Mouse (Mus musculus): ENCODE data around the gene Faap20. TPM values are rescaled to one million over a fixed set of nuclear protein-coding genes. Genes with fewer than 3 reads are reported as not detected.

Faap20 gene
- polyA plus RNA-seq, 1 experiment: not detected

- H3K4me1 ChIP-seq (ENCODE audit: control insufficient read depth, insufficient read depth, low read length): peaks cover 83% of the 10 kb centered on the region
- H3K4me3 ChIP-seq (ENCODE audit: insufficient read depth, low read depth, low read length): 0 out of 2 replicates have a peak overlapping the region, but pooled peaks have one; percentile 1
- TF ChIP-seq POLR2A (IDR thresholded peaks at IDR 0.05; ENCODE audit: insufficient read depth, low read depth, low read length) (no peak), CTCF (IDR thresholded peaks at IDR 0.05; ENCODE audit: insufficient read depth, low read depth, low read length) (no peak)
- WGBS: 17% methylated on average over 9 of the region's 9 CpGs
- H3K27ac ChIP-seq (ENCODE audit: insufficient read depth, low read depth, low read length): peak overlapping the region; percentile 17; the same call in 1 of the 2 replicates
Measured at GRCm38 (mm10) chr4:155213052-155213751, 36.4 kb upstream of the Faap20 start.

DNA sequence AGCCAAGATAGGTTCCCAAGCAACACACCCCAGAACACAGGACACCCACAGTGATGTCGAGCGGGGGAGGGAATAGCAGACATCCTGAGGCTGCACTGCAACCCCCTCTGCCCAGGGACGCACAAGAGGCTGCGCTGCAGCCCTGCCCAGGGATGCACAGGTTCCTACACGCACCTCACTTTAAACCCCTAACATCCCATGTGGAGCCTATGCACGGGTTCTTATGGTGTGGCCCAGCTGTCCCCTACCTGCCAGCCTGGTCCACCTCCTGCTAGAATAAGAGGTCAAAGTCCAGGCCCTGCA, 35.9 kb upstream of the Faap20 start:
- peak overlapping the region; percentile 17; the same call in 1 of the 2 replicates for H3K27ac ChIP-seq (ENCODE audit: insufficient read depth, low read depth, low read length)
- WGBS: 25% methylated on average over 6 of the region's 6 CpGs
- TF ChIP-seq CTCF (IDR thresholded peaks at IDR 0.05; ENCODE audit: insufficient read depth, low read depth, low read length) (no peak), POLR2A (IDR thresholded peaks at IDR 0.05; ENCODE audit: insufficient read depth, low read depth, low read length) (no peak)
- H3K4me1 ChIP-seq (ENCODE audit: control insufficient read depth, insufficient read depth, low read length): peaks cover 83% of the 10 kb centered on the region
- H3K4me3 ChIP-seq (ENCODE audit: insufficient read depth, low read depth, low read length): 0 out of 2 replicates have a peak overlapping the region, but pooled peaks have one; percentile 1

- H3K4me3 ChIP-seq (ENCODE audit: insufficient read depth, low read depth, low read length): no peak overlapping the region
- WGBS: 34% methylated on average over 6 of the region's 6 CpGs
- no peak overlapping the region for H3K27ac ChIP-seq (ENCODE audit: insufficient read depth, low read depth, low read length)
- peaks cover 85% of the 10 kb centered on the region for H3K4me1 ChIP-seq (ENCODE audit: control insufficient read depth, insufficient read depth, low read length)
- TF ChIP-seq POLR2A (IDR thresholded peaks at IDR 0.05; ENCODE audit: insufficient read depth, low read depth, low read length): no peak
- TF ChIP-seq CTCF (IDR thresholded peaks at IDR 0.05; ENCODE audit: insufficient read depth, low read depth, low read length): no peak
Measured at GRCm38 (mm10) chr4:155214188-155214587, 35.4 kb upstream of the Faap20 start.

DNA sequence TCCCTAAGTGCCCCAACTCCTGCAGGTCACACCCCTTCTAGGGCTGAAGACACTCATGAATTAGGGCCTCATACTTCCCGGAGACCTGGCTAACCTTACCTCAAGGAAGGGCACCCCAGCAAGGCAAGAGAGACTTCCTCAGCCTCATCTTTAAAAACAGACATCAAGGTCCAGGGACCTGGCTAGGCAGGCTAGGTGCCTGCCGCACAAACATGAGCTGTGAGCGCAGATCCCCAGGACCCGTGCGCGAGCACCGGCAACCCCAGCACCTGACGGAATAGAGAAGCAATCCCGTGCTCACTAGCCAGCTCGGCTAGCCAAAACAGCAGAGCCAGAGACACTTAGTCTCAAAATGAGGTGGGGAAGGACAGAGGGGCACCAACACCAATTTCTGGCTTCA, 34.8 kb upstream of the Faap20 start:
- H3K27ac ChIP-seq (ENCODE audit: insufficient read depth, low read depth, low read length): 0 out of 2 replicates have a peak overlapping the region, but pooled peaks have one; percentile 0
- peaks cover 83% of the 10 kb centered on the region for H3K4me1 ChIP-seq (ENCODE audit: control insufficient read depth, insufficient read depth, low read length)
- WGBS: 46% methylated on average over 10 of the region's 10 CpGs
- peak overlapping the region; percentile 11; the same call in 1 of the 2 replicates for H3K4me3 ChIP-seq (ENCODE audit: insufficient read depth, low read depth, low read length)
- no peak for TF ChIP-seq CTCF (IDR thresholded peaks at IDR 0.05; ENCODE audit: insufficient read depth, low read depth, low read length)
- no peak for TF ChIP-seq POLR2A (IDR thresholded peaks at IDR 0.05; ENCODE audit: insufficient read depth, low read depth, low read length)

- TF ChIP-seq POLR2A (IDR thresholded peaks at IDR 0.05; ENCODE audit: insufficient read depth, low read depth, low read length) (no peak), CTCF (IDR thresholded peaks at IDR 0.05; ENCODE audit: insufficient read depth, low read depth, low read length) (no peak)
- Histone ChIP-seq H3K4me3 (ENCODE audit: insufficient read depth, low read depth, low read length) (no peak overlapping the region), H3K4me1 (ENCODE audit: control insufficient read depth, insufficient read depth, low read length) (peaks cover 83% of the 10 kb centered on the region), H3K27ac (ENCODE audit: insufficient read depth, low read depth, low read length) (0 out of 2 replicates have a peak overlapping the region, but pooled peaks have one; percentile 0)
- WGBS: 31% methylated on average over 9 of the region's 9 CpGs
Measured at GRCm38 (mm10) chr4:155215203-155215602, 34.4 kb upstream of the Faap20 start.

- H3K4me1 ChIP-seq (ENCODE audit: control insufficient read depth, insufficient read depth, low read length): peaks cover 79% of the 10 kb centered on the region
- peak overlapping the region; percentile 15 for H3K4me3 ChIP-seq (ENCODE audit: insufficient read depth, low read depth, low read length)
- 17% methylated on average over 12 of the region's 12 CpGs for WGBS
- TF ChIP-seq CTCF (IDR thresholded peaks at IDR 0.05; ENCODE audit: insufficient read depth, low read depth, low read length): no peak
- no peak for TF ChIP-seq POLR2A (IDR thresholded peaks at IDR 0.05; ENCODE audit: insufficient read depth, low read depth, low read length)
- peak overlapping the region; percentile 37 for H3K27ac ChIP-seq (ENCODE audit: insufficient read depth, low read depth, low read length)
Measured at GRCm38 (mm10) chr4:155215773-155216630, 33.6 kb upstream of the Faap20 start.

GRCm38 (mm10) chr4:155217241-155218103, 32.1 kb upstream of the Faap20 start:
- H3K4me1 ChIP-seq (ENCODE audit: control insufficient read depth, insufficient read depth, low read length): peaks cover 68% of the 10 kb centered on the region
- WGBS: 32% methylated on average over 12 of the region's 12 CpGs
- peak overlapping the region; percentile 67 for H3K4me3 ChIP-seq (ENCODE audit: insufficient read depth, low read depth, low read length)
- TF ChIP-seq CTCF (IDR thresholded peaks at IDR 0.05; ENCODE audit: insufficient read depth, low read depth, low read length) (no peak), POLR2A (IDR thresholded peaks at IDR 0.05; ENCODE audit: insufficient read depth, low read depth, low read length) (no peak)
- H3K27ac ChIP-seq (ENCODE audit: insufficient read depth, low read depth, low read length): no peak overlapping the region

DNA sequence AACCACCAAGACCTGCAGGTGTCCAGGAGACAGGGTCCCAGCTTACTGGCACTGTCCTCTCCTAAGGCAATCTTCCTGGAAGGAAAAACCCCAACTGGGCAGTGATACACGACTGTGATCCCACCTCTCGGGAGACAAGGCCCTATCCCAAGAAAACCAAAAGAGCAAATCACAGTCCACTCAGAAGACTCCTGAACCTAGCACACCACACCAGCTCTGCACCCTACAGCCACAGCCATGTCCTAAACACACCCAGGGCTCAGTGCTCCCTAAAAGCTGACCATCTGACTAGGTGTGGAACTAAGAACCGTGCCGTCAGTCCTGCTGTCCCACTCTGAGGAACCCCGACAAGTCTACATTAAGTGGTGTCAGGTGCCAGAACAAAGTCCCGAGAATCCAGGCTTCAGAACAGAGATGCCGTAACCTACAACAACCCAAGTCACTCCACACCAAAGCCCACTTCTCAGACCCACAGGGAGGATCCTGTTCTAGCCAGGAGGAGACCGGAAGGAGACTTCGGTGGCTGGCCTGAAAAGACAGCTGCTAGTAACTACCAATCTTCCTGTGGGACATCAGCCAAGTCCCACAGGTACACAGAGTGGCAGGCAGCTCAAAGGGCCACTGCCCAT, 31.4 kb upstream of the Faap20 start:
- TF ChIP-seq CTCF (IDR thresholded peaks at IDR 0.05; ENCODE audit: insufficient read depth, low read depth, low read length) (no peak), POLR2A (IDR thresholded peaks at IDR 0.05; ENCODE audit: insufficient read depth, low read depth, low read length) (no peak)
- peak overlapping the region; percentile 67 for H3K4me3 ChIP-seq (ENCODE audit: insufficient read depth, low read depth, low read length)
- H3K27ac ChIP-seq (ENCODE audit: insufficient read depth, low read depth, low read length): no peak overlapping the region
- 42% methylated on average over 9 of the region's 9 CpGs for WGBS
- H3K4me1 ChIP-seq (ENCODE audit: control insufficient read depth, insufficient read depth, low read length): peaks cover 62% of the 10 kb centered on the region

Data from olfactory bulb, adult 2 months (tissue).